Mouse (Mus musculus): ENCODE measurements around the gene Lsamp. TPM values are rescaled to one million over a fixed set of nuclear protein-coding genes. Genes with fewer than 3 reads are reported as not detected.

Lsamp gene
- total RNA-seq, 2 experiments from 2014 or later: 15.1 to 15.6 TPM

DNA sequence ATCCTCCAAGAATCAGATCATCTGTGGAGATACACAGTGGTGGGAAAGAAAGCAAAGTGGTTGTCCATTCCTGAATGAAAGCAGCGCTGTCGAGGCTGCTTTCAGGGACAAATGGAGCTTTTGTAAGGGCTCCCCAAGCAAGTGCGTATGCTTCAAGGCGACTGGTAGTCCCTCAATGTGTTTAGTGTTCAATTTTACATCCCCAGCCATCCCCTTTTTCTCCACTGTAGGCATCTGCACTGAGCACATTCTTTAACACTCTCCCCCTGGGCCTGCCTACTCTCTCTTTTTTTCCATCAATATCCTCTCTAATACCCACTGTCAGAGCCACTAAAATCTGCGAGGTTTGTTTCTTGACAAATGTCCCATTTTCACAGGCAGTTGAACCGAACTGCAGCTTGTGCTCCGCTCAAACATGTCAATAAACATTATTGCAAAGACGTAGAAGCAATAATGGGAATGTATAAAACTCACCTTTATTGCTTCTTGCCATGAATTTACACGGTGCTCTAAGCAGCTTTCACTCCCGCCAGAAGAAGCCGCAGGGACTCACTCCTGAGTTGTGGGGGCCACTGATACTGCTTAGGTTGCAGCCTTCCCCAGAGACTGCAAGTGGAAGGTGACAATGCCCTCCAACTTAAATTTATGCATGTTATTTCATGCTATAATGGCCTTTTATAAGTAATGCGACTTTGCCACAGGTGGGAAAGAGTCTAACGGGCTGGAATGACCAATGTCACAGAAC lies 250.2 kb downstream of the Lsamp start:
- DNase-seq (ENCODE audit: low spot score in 2 of 2): no peak

- DNase-seq (ENCODE audit: low spot score in 2 of 2): no peak
Observed at GRCm38 (mm10) chr16:40271859-40272258, 287.7 kb downstream of the Lsamp start.

DNA sequence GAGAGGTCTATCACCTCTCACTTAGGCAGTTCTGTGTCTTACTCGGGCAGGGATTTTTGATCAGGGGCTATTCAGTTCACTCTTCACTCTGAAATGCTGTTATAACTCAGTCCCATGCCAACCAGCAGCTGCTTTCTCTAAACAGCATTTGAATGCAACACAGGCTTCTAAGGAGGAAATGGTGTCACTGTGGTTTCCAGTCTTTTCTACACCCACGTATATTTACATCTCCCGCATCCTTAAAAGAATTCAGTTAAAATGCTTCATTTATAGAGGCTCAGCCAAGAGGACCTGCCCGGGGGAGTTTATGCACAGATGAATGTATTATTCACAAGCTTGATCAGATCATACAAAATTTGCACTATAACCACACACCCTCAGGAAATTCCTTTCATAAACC lies 306.0 kb downstream of the Lsamp start:
- no peak for DNase-seq (ENCODE audit: low spot score in 2 of 2)

GRCm38 (mm10) chr16:40294296-40294882 lies 310.2 kb downstream of the Lsamp start:
- DNase-seq (ENCODE audit: low spot score in 2 of 2): no peak

DNA sequence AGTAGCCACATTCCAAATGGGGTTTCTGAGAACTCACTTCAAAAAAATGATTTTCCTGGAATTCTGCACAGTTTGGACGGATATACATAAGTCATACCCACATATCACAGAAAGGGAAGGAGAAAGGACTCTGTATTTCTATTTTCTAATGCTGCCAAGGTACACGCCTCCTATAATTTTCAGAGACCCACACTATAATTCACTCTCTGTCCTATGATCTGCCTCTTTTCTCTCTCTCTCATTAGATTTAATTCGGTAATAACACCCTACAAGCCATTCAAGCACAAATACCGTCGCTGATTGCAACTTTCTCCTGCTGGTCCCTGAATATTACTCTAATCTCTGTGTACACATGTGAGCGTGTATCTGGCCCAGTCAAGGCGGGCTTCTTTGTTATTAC lies 311.1 kb downstream of the Lsamp start:
- no peak for DNase-seq (ENCODE audit: low spot score in 2 of 2)

GRCm38 (mm10) chr16:40307666-40308065 lies 323.5 kb downstream of the Lsamp start:
- DNase-seq (ENCODE audit: low spot score in 2 of 2): no peak

DNA sequence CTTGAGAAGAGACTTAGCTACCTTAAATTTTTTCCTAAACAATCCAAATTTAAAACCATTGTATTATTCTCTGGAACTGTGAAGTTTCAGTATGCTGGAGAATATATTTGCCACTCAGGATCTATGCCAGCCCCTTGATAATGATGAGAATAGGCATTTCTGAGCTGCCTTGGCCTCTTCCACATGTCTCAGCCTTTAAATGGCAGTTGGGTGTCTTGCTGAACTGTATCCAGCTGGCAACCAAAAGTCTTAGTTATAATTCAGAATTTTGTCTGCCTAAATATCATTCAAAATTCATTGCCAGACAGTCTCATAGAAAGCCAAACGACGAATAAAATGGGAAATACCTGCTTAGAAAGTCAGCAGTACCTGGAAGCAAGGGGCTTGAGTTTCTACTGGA lies 332.0 kb downstream of the Lsamp start:
- no peak for DNase-seq (ENCODE audit: low spot score in 2 of 2)

DNA sequence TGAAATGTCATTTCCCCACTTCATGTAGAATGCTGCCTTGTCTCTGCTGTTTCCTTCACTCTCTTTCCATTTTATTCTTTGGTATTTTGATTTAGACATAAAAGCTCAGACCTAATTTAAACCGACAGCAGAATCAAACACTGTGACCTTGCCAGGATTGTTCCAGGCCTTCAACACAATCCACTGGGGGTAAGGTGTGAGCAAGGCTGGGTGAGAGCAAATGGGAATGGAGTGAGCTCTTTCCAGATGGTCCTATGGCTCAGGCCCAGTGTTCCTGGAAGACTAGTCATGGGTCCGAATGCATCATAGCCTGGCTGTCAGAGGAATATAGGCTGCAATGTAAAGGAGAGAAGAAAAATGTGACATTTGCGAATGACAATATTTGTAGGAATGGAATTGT lies 340.6 kb downstream of the Lsamp start:
- DNase-seq (ENCODE audit: low spot score in 2 of 2): no peak

DNA sequence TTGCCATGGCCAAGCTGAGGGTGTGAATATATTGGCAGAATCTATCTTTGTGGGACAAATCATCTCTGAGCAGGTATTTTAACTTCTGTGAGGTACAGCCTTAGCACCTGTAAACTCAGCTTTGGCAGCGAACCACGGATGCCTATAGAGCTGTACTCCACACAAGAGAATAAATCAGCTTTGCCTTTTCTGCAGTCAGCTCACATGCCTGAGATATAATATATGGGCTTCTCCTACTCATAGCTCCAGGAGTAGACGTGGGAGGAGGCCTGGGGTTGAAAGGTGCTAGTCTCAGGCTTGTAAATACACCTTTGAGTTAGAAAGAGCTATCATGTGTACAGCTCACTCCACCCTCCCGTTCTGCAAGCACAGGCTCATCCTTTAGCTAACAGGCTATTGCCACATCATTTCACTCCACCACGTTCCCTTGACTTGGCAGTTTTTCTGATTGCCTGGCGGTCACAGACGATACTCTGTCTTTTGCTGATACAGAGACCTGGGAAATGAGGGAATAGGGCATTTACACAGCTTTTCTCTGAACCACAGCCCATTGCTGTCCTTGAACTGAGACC lies 344.2 kb downstream of the Lsamp start:
- DNase-seq (ENCODE audit: low spot score in 2 of 2): no peak

DNA sequence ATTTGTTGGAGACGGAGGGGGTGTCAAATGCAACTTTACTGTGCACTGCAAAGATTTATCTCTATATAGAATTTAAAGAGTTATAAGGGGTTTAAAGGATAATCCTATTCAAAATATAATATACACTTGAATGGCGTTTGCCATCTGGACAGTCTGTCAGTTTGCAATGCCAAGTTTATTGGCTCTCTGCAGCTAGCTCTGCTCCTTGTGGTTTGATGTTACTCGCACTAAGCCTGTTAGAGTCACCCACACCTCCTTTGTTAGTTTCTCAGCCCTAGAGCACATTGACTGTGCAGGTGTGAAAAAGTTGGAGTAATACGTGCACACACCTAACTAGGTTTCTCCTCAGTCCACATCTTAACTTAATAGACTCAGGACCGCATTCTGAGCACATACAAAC lies 385.5 kb downstream of the Lsamp start:
- DNase-seq (ENCODE audit: low spot score in 2 of 2): no peak

GRCm38 (mm10) chr16:40371291-40371690 lies 387.1 kb downstream of the Lsamp start:
- no peak for DNase-seq (ENCODE audit: low spot score in 2 of 2)

DNA sequence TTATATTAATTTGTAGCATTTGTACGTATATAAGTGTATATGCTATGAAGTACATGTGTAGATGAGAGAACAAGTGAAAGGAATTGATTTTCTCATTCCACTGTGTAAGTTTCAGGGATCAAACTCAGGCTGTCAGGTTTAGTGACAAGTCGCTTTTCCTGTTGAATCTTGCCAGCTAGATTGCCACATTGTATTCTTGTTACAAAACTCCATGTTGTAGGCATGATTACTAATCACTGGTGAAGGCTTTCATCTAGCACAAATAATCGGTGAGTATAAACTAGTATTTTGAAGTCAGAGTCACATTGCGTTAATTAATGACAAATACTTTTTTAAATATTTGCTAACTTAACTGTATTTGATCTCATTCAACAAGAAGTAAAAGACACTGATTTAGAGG lies 391.2 kb downstream of the Lsamp start:
- DNase-seq (ENCODE audit: low spot score in 2 of 2): no peak

GRCm38 (mm10) chr16:40377129-40377799 lies 393.1 kb downstream of the Lsamp start:
- DNase-seq (ENCODE audit: low spot score in 2 of 2): no peak

DNA sequence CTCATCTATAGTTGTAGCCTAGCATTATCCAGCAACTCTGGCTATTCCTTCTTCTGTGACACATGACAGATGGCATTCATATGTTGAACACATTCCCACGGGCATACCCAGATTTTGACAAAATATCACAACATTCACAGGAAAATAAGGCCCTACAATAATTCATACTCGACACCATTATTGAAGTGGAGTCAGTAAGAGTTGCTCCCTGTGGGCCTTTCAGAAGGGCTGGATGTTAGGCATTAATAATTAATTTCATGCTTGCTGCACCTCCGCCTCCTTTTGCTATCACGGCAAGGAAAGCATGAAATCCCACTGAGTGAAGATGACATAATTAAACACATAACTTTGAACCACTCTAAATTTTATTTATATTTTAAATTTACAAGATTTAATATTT lies 407.9 kb downstream of the Lsamp start:
- DNase-seq (ENCODE audit: low spot score in 2 of 2): no peak

GRCm38 (mm10) chr16:40399531-40399930 lies 415.4 kb downstream of the Lsamp start:
- no peak for DNase-seq (ENCODE audit: low spot score in 2 of 2)

GRCm38 (mm10) chr16:40434280-40434679 lies 450.1 kb downstream of the Lsamp start:
- no peak for DNase-seq (ENCODE audit: low spot score in 2 of 2)

GRCm38 (mm10) chr16:40436415-40436814 lies 452.3 kb downstream of the Lsamp start:
- no peak for DNase-seq (ENCODE audit: low spot score in 2 of 2)

DNA sequence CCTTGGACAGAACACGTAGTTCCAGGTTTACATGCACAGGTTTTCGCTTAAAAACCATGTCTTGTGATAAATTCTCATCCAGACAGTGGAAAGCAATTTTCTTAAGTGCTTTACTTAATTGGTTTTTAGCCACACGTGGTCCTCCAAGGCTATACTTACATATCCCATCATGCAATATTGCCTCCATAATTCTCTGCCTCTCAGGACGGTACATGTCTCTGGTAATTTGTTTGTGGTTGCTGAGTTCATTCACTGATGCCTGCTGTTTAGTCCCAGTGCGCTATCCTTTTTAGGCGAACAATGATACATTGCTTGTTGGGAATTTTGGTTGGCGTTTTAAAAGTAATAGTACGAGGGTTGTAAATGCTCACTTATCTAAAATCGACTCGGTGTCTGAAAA lies 453.7 kb downstream of the Lsamp start:
- no peak for DNase-seq (ENCODE audit: low spot score in 2 of 2)

- DNase-seq (ENCODE audit: low spot score in 2 of 2): no peak
Observed at GRCm38 (mm10) chr16:40438876-40439275, 454.7 kb downstream of the Lsamp start.

- no peak for DNase-seq (ENCODE audit: low spot score in 2 of 2)
Observed at GRCm38 (mm10) chr16:40446587-40446986, 462.4 kb downstream of the Lsamp start.

- DNase-seq (ENCODE audit: low spot score in 2 of 2): no peak
Observed at GRCm38 (mm10) chr16:40463411-40464058, 479.4 kb downstream of the Lsamp start.

GRCm38 (mm10) chr16:40466596-40466995 lies 482.4 kb downstream of the Lsamp start:
- no peak for DNase-seq (ENCODE audit: low spot score in 2 of 2)

Measured in adrenal gland, postnatal 4 days (tissue).